Mouse (Mus musculus) hindbrain, embryonic 12.5 days (tissue): ENCODE data around the gene Gm4553. TPM values are rescaled to one million over a fixed set of nuclear protein-coding genes. Genes with fewer than 3 reads are reported as not detected.
"Not testable (repeated sequence)": the region's sequence is repeated elsewhere in the genome, so short reads cannot be mapped to it uniquely, and the experiment has no call there.

Experiments
- ATAC-seq: fragments of 200-750 bp; cut with Nextera tagmentation; 2 replicates; pipeline ENCODE4 v1.8.0; 2017; ENCODE audit warnings: moderate TSS enrichment; ENCODE audit not compliant: low FRiP score
- H3K27ac ChIP-seq: fragments of 300-500 bp; sonication (generic); 2 replicates; pipeline ENCODE4 v1.5.1; 2016; ENCODE audit warnings: mild to moderate bottlenecking
- H3K27me3 ChIP-seq: fragments of 300-500 bp; sonication (generic); 2 replicates; pipeline ENCODE4 v1.6.1; 2016; ENCODE audit warnings: mild to moderate bottlenecking
- H3K36me3 ChIP-seq: fragments of 300-500 bp; sonication (generic); 2 replicates; pipeline ENCODE4 v1.6.1; 2016; ENCODE audit warnings: mild to moderate bottlenecking
- H3K4me1 ChIP-seq: fragments of 300-500 bp; sonication (generic); 2 replicates; pipeline ENCODE4 v1.6.1; 2016
- H3K4me2 ChIP-seq: fragments of 300-500 bp; sonication (generic); replicated peaks from 2 replicates; pipeline ENCODE4 v1.6.1; 2016; ENCODE audit warnings: mild to moderate bottlenecking
- H3K4me3 ChIP-seq: fragments of 300-500 bp; sonication (generic); 2 replicates; pipeline ENCODE4 v1.5.1; 2016; ENCODE audit warnings: mild to moderate bottlenecking
- H3K9ac ChIP-seq: fragments of 300-500 bp; sonication (generic); 2 replicates; pipeline ENCODE4 v1.6.1; 2016; ENCODE audit warnings: mild to moderate bottlenecking, moderate library complexity
- H3K9me3 ChIP-seq: fragments of 300-500 bp; sonication (generic); replicated peaks from 2 replicates; pipeline ENCODE4 v1.6.1; 2016; ENCODE audit warnings: mild to moderate bottlenecking
- WGBS: fragments of 180-500 bp; shearing (Covaris S2); methylation state at CpG from one replicate; pipeline ENCODE4 v1.1.7; 2016; 5-methylcytosine and 5-hydroxymethylcytosine counted together
- polyA plus RNA-seq: library from polyadenylated mRNA; unstranded; fragments of >200 nt; fragmentation: Nextera tagmentation; extraction: Ambion mirVana; gene quantifications from 2 replicates; pipeline ENCODE4 v1.2.1, GENCODE M21; 2016

Gene Gm4553
- polyA plus RNA-seq, 1 experiment from 2014 or later, result not detected

- no peaks in the 10 kb centered on the region for H3K36me3 ChIP-seq
- 0 out of 2 replicates have a peak, but pooled peaks cover 2% of the 10 kb centered on the region for H3K27me3 ChIP-seq
- no peak overlapping the region for H3K4me3 ChIP-seq
- no peak overlapping the region for H3K9ac ChIP-seq
- no peak overlapping the region for H3K4me2 ChIP-seq
- no peaks in the 10 kb centered on the region for H3K9me3 ChIP-seq
- 73% methylated on average over 4 of the region's 4 CpGs for WGBS
- no peak for ATAC-seq
- H3K4me1 ChIP-seq, result no peaks in the 10 kb centered on the region
- H3K27ac ChIP-seq, result no peak overlapping the region
Measured at GRCm38 (mm10) chr7:142128843-142129242, 36.7 kb downstream of the Gm4553 start.

GRCm38 (mm10) chr7:142120629-142121028 is 44.9 kb downstream of the Gm4553 start, which contains the start of gene Gm45618:
Gene Gm45618 (minus strand): TSS chr7:142120729.
- H3K4me1 ChIP-seq, ATAC-seq, H3K27me3 ChIP-seq, H3K27ac ChIP-seq, H3K4me2 ChIP-seq, H3K9ac ChIP-seq, H3K4me3 ChIP-seq, H3K36me3 ChIP-seq, H3K9me3 ChIP-seq: not testable (repeated sequence)
- WGBS, result 90% methylated on average over 1 of the region's 1 CpGs

GRCm38 (mm10) chr7:142119632-142120031 is 45.9 kb downstream of the Gm4553 start:
- Histone ChIP-seq H3K27ac (no peak overlapping the region), H3K9ac (no peak overlapping the region), H3K4me1 (no peaks in the 10 kb centered on the region), H3K27me3 (no peaks in the 10 kb centered on the region), H3K4me3 (no peak overlapping the region), H3K9me3 (no peaks in the 10 kb centered on the region), H3K4me2 (no peak overlapping the region), H3K36me3 (no peaks in the 10 kb centered on the region)
- no peak for ATAC-seq
- WGBS, result 27% methylated on average over 5 of the region's 5 CpGs

Other genes with a start within 250 kb of the Gm4553 start
- 65.1 and 67.3 TPM in 2 replicates for gene Tollip, start 247.2 kb downstream of the Gm4553 start, polyA plus RNA-seq
- 15.9 and 18.6 TPM in 2 replicates for gene Brsk2, start 216.0 kb downstream of the Gm4553 start, polyA plus RNA-seq
- gene Mob2, start 104.7 kb downstream of the Gm4553 start, polyA plus RNA-seq, result 48.0 and 48.8 TPM in 2 replicates
- 49.1 and 53.8 TPM in 2 replicates for gene Dusp8, start 69.9 kb downstream of the Gm4553 start, polyA plus RNA-seq
- not detected in 2 replicates for gene Gm45618, start 45.0 kb downstream of the Gm4553 start, polyA plus RNA-seq
- gene Gm39115, start 29.7 kb downstream of the Gm4553 start, polyA plus RNA-seq, result not detected in 2 replicates
- not detected in 2 replicates for gene Gm45337, start 21.1 kb downstream of the Gm4553 start, polyA plus RNA-seq
- gene Gm29735, start 8.6 kb downstream of the Gm4553 start, polyA plus RNA-seq, result not detected in 2 replicates
- gene Krtap5-2, start 10.3 kb upstream of the Gm4553 start, polyA plus RNA-seq, result not detected in 2 replicates
- not detected in 2 replicates for gene Gm10153, start 24.6 kb upstream of the Gm4553 start, polyA plus RNA-seq
- not detected in 2 replicates for gene Krtap5-3, start 35.6 kb upstream of the Gm4553 start, polyA plus RNA-seq
- not detected in 2 replicates for gene Gm7579, start 46.1 kb upstream of the Gm4553 start, polyA plus RNA-seq
- not detected in 2 replicates for gene Krtap5-5, start 64.2 kb upstream of the Gm4553 start, polyA plus RNA-seq
- gene Gm40460, start 75.3 kb upstream of the Gm4553 start, polyA plus RNA-seq, result not detected in 2 replicates
- gene Gm2431, start 92.6 kb upstream of the Gm4553 start, polyA plus RNA-seq, result not detected in 2 replicates
- gene Gm4559, start 108.6 kb upstream of the Gm4553 start, polyA plus RNA-seq, result not detected in 2 replicates
- gene Krtap5-1, start 131.4 kb upstream of the Gm4553 start, polyA plus RNA-seq, result not detected in 2 replicates
- gene Krtap5-4, start 137.8 kb upstream of the Gm4553 start, polyA plus RNA-seq, result not detected in 2 replicates
- 0.82 and 1.3 TPM in 2 replicates for gene Ifitm10, start 208.0 kb upstream of the Gm4553 start, polyA plus RNA-seq
- gene Gm49369, start 216.9 kb upstream of the Gm4553 start, polyA plus RNA-seq, result not detected in 2 replicates
- 213 and 215 TPM in 2 replicates for gene Ctsd, start 222.3 kb upstream of the Gm4553 start, polyA plus RNA-seq